Mouse (Mus musculus): ENCODE measurements around the gene Cyp4x1.

Cyp4x1 gene

DNA sequence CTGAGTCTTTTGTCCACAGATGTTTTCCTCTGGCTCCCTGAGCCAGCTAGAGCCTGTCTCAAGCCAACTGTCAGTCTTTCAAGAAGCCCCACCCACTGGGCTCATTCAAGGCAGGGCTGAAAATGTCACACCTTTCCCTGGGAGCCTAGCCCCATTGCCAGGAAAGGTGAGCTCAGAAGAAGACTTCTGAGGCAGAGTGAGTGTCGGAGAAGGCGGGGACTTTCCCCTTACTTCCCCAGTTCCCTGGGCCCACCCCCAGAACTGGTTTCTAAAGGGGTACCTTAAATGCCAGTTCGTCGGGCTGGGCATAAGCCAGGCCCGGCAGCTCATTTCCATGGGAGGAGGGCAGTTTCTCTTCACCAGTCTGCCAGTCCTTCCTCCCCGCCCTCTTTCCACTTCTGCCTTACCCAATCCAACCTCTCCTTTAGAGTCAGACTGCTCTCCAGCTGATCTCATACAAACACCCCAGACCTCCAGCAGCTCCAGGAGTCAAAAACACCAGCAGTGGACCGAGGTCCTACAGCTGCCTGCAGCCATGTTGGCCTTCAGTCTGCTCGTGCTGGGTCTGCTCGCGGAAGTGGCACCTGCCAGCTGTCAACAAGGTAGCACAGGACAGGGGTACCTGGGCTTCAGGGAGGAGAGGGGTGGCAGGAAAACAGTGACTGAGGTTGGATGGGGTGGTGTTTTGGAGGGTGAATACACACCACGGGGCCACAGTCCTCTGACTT is 45.3 kb downstream of the Cyp4x1 start, which contains the start of gene Pdzk1ip1:
Pdzk1ip1 (plus strand) TSS at position 98 of the 728 bp plus-strand sequence.
- peak; percentile 78 for DNase-seq

DNA sequence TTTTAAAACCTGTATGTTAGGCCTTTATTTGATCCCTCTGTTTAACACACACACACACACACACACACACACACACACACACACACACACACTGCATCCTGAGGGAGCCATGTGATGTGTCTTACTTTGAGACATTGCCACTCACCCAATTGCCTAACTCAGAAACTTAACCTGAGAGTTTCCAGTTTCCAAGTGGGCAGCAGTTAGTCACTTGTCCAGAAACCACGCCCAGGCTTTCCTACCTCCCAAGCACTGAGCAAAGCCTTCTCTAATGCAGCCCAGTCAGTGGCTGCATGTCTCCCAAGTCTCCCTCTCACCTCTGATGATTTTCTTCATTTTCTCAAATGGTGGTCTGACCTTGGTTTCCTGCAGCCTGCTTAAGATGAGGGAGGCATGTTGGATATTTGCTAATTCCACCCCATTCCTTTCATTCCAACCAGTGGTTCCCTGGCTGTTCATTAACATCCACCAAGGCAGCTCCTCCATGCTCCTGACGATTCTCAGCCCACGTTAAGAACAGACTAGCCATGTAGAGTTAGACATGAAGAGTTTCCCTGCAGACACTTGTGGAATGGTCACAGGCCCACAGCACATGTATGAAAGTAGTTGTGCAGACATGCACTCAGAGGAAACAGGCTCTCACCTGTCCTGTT is 47.2 kb downstream of the Cyp4x1 start:
- DNase-seq: peak; percentile 57

DNA sequence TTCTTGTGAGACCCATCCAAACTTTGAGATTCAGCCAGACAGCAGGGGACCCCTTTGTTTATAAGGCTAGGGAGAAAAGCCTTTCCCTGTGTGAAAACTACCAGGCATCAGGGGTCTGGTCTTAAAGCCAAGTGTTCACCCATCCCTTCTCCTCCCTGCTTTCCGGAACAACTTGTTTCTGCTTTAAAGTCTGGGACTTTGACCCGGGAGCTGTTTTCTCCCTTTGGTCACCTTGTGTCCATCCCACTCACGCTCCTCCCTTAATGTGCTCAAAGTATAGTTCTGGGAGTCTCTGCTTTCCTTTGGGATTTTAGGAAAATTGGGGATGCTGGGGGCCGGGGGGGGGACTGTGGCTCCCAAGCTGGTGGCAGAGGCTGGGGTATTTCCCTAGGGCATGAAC is 47.8 kb downstream of the Cyp4x1 start:
- no peak for DNase-seq

DNA sequence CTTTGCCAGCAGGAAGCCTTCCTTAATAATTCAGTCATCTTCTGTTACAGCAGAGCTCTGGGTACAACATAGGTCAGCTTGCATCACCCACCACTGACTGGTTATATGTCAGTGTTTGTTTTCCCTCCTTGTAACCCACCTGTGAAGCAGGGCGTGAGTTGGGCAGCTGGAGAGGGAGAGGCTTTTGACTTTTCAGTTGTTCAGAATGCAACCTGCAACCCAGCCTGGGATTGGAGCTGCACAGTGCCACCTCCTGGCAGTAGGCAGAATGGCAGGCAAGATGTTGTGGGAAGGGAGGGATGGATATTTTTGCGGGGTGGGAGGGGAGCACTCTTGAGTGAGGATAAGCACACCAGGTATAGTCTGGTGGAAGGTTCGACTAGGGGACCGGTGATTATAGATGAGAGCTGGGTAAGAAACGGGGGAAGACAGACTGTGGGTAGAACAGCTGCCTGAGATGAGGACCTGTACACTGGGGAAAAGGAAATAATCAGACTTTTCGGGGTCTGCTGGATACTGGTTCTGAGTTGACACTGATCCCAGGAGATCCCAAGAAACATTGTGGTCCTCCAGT is 48.5 kb downstream of the Cyp4x1 start:
- DNase-seq: peak; percentile 75

DNA sequence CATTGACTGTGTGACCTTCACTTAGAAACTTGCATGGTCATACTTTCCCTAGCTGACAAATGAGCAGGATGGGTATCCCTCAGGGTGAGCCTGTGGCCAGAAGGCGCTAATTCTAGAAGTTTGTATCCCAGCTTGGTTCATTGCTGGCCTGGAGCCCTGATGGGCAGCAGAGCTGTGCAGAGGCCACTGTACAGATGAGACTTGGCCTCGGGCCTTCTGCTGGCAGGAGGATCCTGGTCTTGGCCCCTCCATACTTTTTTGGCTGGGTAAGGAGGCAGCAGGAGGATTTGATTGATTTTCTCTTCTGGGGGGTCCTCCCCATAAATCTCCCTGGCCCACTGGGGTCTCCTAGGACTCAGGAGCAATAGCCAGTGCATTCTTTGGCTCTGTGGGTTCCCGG is 51.0 kb downstream of the Cyp4x1 start:
- DNase-seq: no peak

DNA sequence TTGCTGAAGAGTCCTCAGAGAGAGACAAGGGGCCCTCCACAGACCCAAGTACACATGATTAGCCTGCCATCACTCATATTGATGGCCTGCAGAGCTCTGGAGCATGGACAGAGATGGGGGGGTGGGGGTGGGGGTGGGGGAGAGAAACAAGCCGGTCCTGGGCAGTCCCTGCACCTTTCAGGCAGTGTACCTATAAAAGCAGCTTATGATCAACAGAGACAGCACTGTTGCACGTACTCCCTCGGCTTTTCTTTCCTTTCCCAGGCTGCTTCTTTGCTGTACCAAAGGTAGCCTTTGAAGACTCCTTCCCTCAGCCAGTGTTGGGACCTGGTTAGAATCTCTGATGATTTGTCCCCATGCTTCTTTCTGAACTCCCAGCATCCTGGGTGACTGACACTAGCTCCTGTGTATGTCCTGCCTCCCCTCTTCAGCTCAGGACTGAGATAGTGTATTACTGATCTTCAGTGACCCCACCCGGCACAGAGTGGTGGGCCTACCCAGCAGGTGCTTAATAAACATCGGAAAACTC is 54.2 kb downstream of the Cyp4x1 start:
- no peak for DNase-seq

DNA sequence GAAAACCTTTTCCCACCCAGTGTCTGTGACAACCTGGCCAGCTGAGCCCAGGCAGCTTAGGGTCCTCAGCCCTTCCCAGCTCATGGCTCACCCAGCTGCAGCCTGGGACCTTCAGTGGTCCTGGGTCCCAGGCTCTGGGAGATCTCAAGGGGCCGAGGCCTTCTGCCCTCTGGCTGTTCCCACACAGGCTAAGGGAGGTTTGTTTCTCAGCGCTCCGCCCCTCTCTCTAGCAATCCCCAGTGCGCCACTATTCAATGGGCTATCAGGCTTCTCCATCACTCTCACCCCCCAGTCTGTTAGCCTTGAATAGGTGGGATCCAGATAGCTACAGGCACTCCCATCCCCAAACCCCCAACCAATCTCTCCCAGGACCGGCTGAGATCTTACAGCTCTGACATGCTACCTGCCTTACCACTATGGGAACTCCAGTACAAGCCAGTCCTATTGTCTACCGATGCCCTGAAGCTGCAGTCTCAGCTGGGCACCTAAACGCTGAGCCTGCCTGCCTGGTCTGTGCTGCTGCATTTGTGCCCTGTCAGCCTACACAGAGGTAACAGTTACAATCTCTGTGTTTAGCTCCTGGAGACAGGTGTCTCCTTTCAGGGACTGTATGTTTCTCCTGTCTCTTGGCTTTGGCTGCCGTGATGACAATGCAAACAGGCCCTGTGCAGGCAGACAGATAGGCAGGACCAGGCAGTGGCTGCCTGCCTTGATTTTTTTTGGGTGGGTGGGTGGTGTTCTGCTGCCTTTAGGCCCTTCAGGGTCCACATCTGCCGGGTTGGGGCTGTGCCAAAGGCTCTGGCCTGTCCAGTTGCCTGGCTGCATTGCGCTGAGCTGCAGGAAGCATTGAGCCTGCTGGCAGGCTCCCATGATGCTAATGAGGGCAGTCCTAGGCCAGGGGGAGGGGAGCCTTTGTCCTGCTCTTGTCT is 54.9 kb downstream of the Cyp4x1 start:
- peak; percentile 58 for DNase-seq

DNA sequence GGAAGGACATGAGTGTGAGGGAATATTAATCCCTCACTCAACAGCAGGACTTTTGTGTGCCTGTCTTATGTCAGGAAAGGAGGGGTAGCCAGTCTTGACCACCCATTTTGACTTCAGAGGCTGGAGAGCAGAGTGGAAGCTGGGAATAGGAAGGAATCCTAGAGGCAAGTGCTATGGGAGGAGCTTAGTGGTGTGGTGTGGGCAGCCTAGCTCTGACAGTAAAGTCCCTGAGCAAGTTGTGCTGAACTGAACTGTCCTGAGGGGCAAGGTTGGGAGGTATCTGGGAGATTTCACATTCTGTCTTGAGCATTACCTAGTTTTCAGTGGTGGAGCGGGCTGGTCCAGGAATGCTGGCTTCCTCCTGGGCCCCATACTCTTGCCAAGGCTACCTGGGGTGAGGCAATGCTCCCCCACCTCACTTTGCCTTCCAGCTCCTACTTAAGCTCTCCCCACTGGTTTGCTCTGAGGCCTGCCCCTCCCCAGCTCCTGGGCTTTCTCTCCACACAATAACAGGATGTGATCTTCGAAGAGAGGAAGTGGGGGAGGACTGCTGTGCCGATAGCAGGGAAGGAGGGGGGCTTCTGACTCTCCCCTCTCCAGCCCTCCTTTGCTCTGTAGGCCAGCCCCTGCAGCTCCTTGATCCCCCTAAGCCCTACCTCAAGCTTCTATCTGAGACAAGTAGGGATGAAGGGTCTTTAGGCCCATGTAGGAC is 58.7 kb downstream of the Cyp4x1 start:
- peak; percentile 72 for DNase-seq

DNA sequence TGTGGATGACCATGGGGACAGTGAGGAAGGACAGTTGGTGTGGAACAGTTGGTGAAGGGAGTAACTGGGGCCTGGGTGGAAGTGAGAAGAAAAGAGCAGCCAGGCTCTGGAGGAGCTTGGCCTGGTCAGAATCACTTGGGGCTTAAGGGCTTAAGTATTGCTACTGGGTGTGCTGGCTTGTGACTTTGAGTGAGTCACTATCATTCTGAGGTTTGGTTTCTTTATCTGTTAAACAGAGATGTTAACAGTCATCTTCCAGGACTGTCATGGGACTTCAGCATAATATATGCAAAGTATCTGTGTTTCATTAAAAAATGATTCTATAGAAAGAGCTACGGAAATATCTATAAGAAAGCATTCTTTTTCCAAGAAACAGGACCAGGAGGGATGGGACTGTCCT is 59.3 kb downstream of the Cyp4x1 start:
- DNase-seq: no peak

DNA sequence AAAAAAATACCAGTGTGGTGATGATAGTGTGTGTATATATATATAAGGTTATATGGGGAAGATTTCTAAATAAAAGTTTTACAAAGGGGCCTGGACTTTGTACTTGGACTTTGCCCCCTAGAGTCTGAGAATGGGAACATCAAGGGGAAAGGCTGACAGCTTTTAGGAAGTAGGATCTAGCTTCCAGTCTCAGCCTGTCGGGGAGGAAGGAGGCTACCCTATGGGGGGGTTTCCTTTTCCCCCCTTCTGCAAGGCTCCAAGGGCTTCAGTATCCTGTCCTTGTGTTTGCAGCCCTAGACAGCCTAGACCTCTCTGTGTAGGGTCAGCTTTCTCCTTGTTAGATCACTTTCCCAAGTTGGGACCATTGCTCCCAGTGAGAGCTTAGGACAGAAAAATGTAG is 62.4 kb downstream of the Cyp4x1 start:
- no peak for DNase-seq

DNA sequence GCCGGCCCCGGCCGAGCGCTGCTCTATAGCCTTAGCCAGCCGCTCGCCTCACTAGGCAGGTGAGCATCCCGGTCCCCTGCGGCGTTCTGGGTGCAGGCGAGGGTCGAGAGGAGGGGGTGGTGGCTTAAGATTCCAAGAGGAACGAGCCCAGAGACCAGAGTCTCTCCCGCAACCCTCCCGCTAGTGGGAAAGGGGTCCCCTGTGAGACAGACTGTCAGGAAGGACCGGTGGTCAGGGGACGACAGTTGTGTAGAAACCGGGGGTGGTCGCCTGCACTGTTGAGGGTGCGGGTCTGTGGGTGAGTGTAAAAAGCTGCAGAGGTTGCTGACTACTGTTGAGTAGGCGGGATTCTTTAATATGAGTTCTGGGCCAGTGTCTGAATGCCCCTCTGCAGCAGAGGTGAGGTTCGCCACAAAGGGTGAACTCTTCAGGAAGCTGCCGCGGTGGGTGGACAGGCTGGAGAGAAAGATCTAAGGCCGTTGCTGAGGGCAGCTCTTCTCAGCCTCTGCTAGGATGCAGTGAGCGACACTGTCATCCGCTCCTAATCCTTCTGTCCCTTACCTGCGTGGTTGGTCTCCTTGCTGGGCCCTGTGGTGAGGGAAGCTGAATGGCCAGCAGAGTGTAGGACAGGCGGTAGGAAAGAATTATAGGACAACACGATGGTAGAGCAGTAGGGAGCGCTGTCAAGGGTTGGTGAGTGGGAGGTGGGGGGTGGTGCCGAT is 70.4 kb downstream of the Cyp4x1 start:
- no peak for DNase-seq

DNA sequence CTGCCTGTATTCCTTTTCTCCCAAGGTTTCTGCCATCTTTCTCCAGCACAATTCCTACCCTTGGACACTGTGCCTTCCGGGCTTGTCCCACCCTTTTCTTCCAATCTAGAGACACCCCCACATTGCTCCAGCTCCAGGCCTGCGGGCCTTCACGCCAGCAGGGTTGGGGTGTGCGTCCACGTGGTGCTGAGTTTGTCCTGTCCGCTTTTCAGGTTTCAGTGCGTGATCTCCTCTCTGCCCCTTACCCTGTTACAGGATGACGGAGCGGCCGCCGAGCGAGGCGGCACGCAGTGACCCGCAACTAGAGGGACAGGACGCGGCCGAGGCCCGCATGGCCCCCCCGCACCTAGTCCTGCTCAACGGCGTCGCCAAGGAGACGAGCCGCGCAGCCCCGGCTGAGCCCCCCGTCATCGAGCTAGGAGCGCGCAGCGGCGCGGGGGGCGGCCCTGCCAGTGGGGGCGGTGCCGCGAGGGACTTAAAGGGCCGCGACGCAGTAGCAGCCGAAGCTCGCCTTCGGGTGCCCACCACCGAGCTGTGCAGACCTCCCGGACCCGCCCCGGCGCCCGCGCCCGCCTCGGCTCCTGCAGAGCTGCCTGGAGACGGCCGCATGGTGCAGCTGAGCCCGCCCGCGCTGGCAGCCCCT is 71.1 kb downstream of the Cyp4x1 start:
- peak; percentile 29 for DNase-seq

DNA sequence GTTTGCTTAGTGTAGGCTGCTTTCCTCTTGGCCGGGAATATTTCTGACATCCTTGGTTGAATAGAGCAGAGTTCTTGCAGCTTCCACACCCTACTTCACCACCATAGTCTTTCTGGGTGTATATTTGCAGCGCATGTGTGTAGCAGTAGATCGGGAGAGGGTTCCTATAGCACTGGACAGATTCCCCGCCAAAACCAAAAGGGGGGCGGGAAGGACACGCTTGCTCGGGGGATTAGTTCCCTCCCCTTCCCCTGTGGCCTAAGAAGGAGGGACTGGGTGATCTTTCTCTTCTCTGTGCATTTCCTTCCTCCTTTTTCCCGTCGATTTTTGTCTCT is 71.6 kb downstream of the Cyp4x1 start:
- DNase-seq: no peak

DNA sequence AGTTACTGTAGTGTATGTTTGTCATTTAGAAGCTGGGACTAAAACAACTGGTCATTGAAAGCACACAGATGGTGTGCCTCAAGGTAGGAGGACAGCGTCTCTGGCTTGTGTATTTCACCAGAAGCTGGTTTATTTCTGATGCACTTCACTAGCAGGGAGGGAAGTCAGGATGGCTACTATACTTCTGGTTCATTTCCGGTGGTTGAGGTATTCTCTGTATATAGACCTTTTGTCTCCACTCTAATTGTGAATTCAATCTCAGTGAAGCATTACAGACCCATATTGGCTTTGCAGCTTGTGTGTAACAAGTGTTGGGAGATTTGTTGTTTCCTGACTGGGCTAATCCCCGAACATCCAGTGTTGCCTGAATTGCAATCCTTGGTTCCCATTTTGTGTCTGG is 73.3 kb downstream of the Cyp4x1 start:
- no peak for DNase-seq

DNA sequence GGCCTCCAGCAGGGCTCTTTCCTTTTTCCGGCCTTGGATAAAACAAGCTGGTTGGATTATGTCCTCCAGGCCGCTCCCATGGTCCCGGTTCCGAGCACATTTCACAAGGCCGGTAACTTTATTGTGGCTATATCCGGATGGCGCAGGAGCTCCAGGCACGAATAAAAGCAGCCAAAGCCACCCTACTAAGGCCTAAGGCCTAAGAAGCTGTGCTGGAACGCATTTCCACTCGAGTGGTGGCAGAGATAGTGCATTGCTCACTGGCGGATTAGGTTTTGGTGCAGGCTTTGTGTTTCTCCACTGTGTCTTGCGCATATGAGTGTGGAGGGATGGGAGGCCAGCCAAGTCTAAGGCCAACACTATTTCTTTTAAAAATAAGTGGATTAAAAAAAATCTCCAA is 74.2 kb downstream of the Cyp4x1 start:
- DNase-seq: peak; percentile 62

DNA sequence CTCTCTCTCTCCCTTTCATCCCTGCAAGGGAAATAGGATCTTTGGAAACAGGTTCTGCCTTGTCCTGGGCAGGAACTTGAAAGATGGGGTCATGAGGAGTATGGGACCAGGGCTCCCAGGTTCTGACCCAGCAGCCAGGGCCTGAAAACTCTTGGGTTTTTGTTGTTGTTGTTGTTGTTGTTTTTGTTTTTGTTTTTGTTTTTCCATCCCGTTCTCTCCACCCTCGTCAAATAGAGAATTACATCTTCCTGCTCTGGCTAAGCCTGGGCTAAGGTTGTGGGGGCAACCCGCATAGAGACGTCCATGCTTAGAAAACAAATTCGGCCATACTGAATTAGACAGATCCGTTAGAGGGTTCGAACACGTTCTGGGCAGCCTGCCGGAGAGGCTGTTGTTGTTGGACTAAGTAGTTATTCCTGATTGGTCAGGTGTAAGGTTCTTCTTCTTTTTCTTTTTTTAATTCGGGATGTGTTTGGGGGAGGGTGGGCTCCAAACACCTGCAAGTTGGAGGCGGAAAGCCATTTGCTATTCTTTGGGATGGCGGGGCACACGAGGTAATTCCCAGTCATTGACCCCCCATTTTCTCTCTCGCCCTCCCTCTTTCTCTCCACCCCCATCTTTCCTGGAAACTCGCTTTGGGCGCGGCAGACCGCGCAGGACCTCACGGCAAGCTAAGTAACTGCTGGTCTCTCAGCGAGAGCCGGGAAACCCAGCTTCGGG is 75.0 kb downstream of the Cyp4x1 start:
- DNase-seq: peak; percentile 35

DNA sequence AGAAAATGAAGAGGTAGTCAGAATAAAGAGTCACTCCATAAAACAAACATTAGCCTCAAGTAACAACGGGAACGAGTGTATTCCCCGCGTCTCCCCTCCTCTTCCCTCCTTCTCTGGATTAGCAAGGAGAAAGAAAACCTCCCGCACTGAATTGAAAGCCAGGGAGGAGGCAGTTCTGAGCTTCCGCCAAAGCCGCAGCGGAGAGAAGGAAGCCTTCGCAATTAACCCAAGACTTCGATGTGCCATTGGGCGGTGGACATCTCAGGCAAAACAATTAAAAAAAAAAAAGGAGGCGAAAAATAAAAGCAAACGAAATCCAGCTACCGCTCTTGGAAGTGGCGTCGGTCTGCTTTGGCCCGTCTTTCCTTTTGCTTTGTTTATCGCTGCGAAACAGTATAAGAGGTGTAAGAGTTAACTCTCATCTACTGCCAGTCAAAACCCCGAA is 75.7 kb downstream of the Cyp4x1 start:
- peak; percentile 29 for DNase-seq

DNA sequence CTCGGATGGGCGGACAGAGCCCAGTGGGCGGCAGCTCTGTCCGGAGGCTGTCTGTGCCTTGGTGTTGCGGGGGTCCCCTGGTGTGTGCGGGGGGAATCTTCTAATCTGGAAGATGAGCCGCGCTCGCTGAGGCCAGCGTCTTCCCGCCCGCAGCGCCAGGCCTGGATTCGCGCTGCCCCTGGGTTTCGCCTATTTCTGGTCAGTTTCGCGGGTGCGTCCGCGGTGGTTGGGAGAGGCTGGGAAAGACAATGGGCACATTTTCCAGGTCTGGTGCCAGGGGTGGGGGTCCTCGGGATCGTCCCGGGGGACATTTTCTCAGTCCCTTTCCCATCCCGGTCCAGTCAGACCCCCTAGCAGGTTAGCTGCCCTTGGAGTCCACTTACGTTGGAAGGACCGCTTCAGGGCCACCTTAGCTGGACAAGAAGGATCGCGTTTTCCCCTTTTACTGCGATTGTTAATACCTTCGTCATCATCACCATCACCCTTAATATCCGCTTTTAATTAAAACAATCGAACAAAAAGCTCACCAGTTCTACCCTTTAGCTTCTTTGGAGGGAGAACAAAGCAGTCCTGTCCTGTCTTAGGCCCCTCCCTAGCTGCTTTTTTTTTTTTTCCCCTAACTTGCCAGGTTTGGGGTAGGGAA is 76.3 kb downstream of the Cyp4x1 start:
- DNase-seq: no peak

DNA sequence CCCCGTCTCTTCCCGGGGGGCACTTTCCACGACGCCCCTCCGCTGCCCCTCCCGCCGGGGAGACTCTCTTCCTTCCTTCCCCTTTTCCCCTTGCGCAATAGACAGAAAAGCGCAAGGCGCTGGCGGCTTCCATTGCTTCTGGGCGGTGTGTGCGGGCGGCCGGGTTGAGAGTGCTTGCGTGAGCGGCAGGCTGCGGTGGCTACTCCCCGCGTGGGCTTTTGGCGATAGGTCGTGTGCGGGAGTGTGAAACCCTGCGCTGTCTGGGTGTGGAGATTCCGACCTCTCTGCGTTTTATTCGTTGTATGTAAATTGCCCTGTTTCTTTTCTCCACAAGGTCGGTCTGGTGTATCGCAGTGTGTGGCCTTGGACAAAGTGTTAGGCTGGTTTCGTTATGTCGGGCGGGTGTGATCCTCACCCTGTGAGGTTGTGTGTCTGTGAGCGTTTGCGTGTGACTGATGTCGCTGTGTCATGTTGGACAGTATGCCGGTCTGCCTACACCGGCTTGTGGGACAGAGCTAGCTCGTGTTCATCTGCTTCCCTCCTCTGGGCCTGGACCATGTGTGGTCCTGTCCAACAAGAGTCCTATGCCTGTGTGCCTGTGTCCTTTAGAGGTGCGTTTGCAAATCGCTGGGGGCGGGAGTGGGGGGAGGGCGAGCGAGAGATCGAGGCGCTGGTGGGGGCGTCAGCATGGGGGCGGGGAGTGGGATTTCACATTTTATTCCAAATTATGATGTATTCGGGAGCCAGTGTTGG is 77.0 kb downstream of the Cyp4x1 start:
- DNase-seq: peak; percentile 73

Data from lung, postnatal 36 days (tissue).